Mouse (Mus musculus): ENCODE results near the gene Socs3. TPM values are rescaled to one million over a fixed set of nuclear protein-coding genes. Genes with fewer than 3 reads are reported as not detected.

Gene Socs3
- polyA plus RNA-seq (2017; shearing (Covaris generic)), result 183 TPM

DNA sequence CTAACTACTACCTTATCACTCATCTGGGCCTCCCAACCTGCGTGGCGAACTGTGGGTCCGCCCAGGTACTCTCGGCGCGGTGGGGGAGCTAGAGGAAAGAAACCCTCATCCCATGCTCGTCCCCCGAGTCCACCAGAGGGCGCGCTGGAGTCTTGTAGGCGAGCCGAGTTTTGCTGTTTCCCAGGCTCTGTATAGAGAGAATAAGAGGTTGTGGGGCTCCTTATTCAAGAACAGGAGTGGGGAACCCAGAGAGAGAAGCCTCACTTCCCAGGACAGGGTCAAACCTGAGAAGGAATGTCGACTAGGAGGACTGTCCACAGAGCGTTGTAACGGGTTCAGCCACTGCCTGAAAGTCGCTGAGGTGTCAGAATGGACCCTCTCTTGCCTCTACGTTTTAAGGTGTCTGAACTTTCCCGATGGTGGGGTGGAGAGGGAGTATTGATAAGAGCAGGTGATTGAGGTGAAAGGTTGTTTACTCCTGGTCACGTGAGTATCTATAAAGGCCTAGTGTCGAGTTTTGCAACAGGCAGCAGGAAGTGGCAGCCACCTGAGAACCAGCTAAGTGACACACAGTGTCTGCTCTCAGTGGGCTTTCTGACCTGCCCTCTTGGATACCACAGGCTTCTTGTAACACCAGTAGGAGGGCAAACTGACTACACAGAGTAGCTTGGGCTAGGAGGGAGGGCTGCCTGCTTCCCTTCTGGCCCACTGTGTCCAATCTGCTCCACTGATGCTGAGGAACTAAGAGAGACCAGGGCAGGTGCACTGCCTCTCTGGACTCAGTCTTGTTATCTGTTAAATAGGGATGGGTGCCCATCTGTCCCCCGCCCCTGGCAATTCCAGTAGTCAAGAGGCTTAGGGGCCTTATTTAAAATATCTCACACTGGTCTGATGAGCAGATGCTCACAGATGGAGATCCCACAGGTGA is at the start of gene Socs3:
TSS of gene Socs3 (minus strand) at position 103 of the 928 bp plus-strand sequence.

DNA sequence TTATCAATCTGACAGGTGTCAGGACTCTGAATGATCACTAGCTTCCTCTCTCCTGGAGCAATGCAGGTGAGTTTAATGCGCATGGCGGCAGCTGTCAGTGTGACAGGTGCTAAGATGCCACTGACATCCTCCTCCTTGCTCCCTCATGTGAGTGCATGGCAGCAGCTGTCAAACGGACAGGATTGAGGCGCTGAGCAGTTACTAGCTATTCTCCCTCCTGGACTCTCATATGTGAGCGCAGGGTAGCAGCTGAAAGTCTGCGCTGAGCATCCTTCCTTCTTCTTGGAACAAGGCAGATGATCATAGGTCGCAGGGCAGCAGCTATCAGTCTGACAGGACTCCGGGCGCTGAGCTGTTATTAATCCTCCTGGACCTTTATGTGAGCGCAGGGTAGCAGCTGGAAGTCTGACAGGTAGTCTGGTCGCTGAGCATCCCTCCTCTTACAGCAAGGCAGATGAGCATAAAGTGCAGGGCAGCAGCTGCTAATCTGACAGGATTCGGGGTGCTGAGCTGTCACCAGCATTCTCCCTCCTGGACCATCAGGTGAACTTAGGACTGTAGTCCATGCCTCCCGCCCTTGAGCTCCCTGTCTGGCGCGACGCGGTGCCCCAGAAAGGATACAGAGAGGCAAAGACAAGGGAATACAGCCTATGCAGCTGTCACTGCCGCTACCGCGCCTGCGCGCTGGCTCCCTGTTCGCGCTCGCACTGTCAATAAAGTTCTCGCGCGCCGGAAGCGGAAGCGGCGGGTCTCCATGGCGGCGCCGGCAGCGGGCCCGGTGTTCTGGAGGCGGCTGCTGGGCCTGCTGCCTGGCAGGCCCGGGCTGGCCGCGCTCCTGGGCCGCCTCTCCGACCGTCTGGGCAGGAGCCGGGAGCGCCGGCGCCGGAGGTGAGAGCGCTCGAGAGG is 16.5 kb upstream of the Socs3 start, which contains the start of gene Pgs1:
TSS of gene Pgs1 (plus strand) at position 167 of the 906 bp plus-strand sequence.

Other genes with a start within 250 kb of the Socs3 start
- gene Tmc8, start 188.0 kb downstream of the Socs3 start, polyA plus RNA-seq (2017; shearing (Covaris generic)), result 75.5 TPM
- 143 TPM for gene Tmc6, start 187.8 kb downstream of the Socs3 start, polyA plus RNA-seq (2017; shearing (Covaris generic))
- gene 6030468B19Rik, start 172.4 kb downstream of the Socs3 start, polyA plus RNA-seq (2017; shearing (Covaris generic)), result not detected
- gene Gm20708, start 160.4 kb downstream of the Socs3 start, polyA plus RNA-seq (2017; shearing (Covaris generic)), result 1.5 TPM
- gene Syngr2, start 160.4 kb downstream of the Socs3 start, polyA plus RNA-seq (2017; shearing (Covaris generic)), result 63.8 TPM
- gene Afmid, start 144.1 kb downstream of the Socs3 start, polyA plus RNA-seq (2017; shearing (Covaris generic)), result 7.6 TPM
- 1.4 TPM for gene Tk1, start 144.0 kb downstream of the Socs3 start, polyA plus RNA-seq (2017; shearing (Covaris generic))
- 0.42 TPM for gene Birc5, start 120.8 kb downstream of the Socs3 start, polyA plus RNA-seq (2017; shearing (Covaris generic))
- not detected for gene Tmem235, start 109.3 kb downstream of the Socs3 start, polyA plus RNA-seq (2017; shearing (Covaris generic))
- 10.7 TPM for gene Tha1, start 96.6 kb downstream of the Socs3 start, polyA plus RNA-seq (2017; shearing (Covaris generic))
- 43.9 TPM for gene Pgs1, start 16.2 kb upstream of the Socs3 start, polyA plus RNA-seq (2017; shearing (Covaris generic))
- gene Dnah17, start 160.6 kb upstream of the Socs3 start, polyA plus RNA-seq (2017; shearing (Covaris generic)), result 0.46 TPM

Measured in naive thymus-derived CD4-positive, alpha-beta T cell, adult 5 months (primary cell).